Mouse (Mus musculus): ENCODE data around the gene Trpv4. TPM values are rescaled to one million over a fixed set of nuclear protein-coding genes. Genes with fewer than 3 reads are reported as not detected.
A peak's percentile ranks its signal among the peaks of the same experiment; 100 is the strongest.

Trpv4 gene
- total RNA-seq, 2 experiments from 2014 or later = 1.5 to 2.7 TPM

GRCm38 (mm10) chr5:114667228-114667856, 9.1 kb upstream of the Trpv4 start:
- peak; percentile 99 for DNase-seq

DNA sequence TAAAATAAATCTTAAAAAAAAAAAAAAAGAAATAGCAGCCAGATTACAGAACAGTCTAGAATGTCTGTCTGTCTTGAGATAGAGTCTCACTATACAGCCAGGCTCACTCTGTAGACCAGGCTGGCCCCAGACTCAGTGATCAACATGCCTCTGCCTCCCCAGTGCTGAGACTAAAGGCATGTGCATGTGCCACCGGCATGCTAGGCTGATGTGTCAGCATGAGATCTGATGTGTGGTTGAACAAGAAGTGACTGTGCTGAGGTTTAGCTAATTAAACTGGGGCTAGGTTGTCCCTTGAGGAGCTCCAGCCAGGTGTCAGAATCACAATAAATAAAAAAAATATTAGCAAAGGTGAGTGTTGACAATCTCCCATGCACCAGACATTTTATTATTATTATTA, 8.4 kb upstream of the Trpv4 start:
- no peak for DNase-seq

DNA sequence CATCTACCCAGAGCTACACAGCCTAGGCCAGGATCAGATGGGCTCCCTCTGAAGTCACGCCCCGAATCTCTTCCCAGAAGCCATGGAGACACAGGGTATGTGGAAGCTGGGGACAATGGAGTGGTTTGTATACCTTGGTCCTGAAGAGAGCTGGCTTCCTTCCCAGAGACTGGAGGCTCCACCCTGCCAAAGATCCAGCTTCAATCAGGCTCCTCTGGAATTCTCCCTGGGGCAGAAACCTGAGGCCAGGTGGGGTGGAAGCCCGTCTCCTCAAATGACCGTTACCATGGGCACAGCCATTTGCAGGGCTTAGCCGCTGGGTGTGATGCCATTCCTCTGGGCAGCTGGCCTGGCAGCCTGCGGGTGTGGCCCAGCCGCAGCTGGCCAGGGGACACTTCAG, 6.5 kb upstream of the Trpv4 start:
- DNase-seq = no peak

GRCm38 (mm10) chr5:114664139-114664538, 5.9 kb upstream of the Trpv4 start:
- DNase-seq = no peak

DNA sequence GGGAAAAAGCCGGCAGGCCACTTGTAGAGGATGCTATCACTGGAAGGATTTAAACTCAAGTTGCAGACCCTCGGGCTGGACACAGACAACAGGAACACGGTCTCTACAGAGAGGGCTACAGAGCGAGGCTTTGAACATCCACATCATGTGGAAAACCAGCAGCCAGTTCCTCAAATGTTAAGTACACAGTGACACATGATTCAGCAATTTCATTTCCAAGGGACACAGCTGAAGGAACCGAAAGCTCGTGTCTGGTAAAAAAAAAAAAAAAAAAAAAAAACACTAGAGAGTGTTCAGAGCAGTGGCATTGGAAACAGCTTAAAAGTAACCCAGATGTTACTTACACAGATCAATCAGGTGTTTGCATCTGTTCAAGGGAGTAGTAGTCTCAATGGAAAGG, 2.8 kb upstream of the Trpv4 start:
- no peak for DNase-seq

DNA sequence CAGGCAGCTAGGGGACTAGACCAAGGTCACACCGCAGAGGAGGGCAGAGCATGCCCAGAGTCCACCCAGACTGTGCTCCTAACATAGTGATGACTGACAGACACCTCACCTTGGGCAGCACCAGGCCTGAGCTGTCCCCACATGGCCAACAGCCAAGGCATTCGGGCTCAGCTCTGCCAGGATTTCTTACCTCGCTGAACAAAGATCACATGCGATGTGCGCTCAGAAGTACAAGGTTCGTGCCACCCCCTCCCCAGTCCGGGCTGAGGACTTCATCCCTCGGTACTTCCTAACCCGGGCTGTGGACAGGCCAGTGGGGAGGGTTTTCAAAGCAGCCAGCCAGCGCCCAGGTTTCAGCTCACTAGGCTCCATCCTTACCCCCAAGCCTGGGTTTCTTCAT, 795 bp downstream of the Trpv4 start:
- peak; percentile 40 to 53 for DNase-seq

DNA sequence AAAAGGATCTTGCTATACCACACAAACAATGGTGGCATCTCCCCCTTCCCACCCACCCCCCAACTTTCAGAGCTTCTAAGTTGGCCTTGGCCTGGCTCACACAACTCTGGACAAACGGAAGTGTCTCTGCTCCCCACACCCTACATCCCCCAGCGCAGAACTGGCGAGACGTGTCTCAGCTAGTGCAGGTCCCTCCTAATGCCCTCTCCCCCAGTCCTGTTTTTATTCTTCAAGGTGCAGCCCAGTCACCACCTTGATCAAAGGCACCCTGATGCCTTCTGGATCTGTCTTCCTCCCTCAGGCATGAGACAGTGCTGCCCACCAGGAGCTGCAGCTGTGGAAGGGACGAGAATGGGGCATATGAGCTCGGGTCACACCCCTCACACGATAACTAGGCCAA, 1.9 kb downstream of the Trpv4 start:
- DNase-seq = no peak

DNA sequence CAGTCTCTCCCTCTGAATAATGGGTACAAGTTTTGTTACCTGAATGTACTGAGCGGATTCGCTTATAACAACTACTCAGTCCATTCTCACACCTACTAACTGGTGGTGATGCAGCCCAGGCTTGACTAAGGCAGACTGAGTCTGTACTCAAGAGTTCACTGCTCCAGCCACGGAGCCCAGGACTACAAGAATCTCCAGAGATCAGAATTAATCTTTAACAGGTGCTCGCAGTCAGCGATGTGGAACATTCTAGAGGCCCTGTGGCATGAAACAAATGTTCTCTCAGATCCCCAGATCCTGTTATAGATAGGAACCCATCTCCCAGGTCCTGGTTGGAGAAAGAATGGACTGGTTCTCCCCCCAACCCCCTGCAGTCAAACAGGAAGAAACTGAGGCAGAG, 2.5 kb downstream of the Trpv4 start:
- no peak for DNase-seq

DNA sequence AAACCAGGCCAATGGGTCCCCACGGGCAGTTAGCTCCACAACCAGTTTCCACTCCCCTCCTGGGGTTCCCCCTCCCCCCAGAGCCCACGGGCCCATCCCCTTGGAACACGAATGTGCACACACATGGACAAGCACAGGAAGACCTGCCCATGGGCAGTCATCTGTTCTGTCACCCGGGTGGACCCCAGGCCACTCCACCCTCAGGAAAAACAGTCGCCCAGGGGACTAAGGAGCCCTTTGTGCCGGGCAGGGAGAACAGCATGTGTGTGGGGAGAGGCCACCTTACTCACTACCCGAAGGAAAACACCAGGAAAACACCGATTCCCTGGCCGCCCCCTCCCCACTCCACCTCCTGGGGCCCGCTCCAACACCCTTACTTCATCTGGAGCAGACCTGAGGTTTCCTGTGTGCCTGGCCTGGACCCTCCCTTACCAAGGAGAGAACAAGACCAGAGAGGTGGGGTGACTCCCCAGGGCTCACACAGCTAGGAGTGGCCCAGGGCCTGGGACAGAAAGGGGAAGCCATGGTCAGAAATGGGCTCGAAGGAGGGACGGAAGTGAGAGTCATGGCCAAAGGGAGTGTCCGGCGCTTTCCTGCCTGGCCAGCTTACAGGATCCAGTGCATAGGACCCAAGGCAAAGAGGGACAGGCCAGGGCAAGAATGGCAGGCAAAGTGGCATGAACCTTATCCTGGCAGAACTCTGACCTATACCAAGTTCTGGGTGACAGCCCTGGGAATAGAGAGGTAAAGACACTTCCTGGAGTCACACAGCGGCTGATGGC, 4.4 kb downstream of the Trpv4 start:
- DNase-seq = peak in 1 of 2 experiments; percentile 20

DNA sequence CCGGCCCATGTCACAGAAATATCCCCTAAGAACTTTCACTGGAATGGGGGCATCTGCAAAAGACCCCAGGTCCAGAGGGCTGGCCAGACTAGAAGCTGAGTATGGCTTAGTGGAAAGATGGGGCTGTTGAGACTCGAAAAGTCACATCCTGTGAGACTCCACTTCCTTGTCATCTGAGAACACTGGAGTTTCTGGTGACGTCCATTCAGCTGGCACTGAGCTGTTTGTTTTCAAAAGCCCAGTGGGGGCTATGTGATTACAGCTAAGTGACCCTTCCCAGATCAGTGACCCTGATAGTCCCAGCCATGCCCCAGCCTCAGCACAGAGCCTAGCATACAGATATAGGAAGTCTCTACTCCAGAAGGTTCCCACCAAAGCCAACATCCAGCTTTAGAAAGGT, 6.8 kb downstream of the Trpv4 start:
- DNase-seq = no peak

DNA sequence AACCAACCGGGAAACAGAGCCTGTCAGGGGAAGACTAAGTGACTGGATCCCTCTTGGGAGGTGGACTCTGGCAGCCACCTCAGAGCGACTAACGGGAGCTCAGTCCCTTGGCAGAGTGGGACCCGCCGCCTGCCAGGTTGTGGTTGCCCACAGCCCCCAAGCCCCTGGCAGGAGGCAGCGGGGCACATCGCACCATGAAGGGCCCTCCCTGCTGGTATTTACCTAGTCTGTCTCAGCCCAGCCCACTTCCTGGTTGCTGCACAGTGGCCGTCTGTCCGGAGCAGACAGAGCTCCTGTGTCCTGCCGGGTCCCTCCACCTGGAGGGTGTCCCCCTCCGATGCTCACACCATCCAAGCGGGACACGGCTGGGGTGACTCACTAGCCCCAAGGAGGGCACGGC, 7.2 kb downstream of the Trpv4 start:
- DNase-seq = no peak

- DNase-seq = no peak
Measured at GRCm38 (mm10) chr5:114648728-114649311, 9.4 kb downstream of the Trpv4 start.

- peak; percentile 38 to 56 for DNase-seq
Measured at GRCm38 (mm10) chr5:114647211-114647974, 10.8 kb downstream of the Trpv4 start.

DNA sequence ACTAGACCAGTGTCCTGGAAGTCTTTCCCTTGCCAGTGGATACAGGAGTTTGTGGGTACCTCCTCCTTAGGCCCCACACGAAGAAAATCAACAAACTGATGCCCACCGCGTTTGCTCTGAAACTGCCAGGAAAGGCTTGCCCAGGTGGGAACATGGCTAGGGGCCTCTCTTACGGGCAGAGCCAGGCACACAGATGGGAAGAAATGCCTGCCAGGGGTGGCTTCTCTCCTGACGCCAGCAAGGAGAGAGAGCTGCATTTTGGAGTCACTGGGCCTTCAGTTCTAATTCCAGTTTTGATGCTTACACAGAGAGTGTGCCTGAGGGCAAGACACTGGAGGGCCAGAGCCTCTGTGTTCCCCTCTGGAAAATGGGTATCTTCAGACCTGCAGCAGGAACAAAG, 12.3 kb downstream of the Trpv4 start:
- no peak for DNase-seq

GRCm38 (mm10) chr5:114644918-114645317, 13.3 kb downstream of the Trpv4 start:
- no peak for DNase-seq

- no peak for DNase-seq
Measured at GRCm38 (mm10) chr5:114640809-114641208, 17.4 kb downstream of the Trpv4 start.

- DNase-seq = no peak
Measured at GRCm38 (mm10) chr5:114639645-114639957, 18.6 kb downstream of the Trpv4 start.

DNA sequence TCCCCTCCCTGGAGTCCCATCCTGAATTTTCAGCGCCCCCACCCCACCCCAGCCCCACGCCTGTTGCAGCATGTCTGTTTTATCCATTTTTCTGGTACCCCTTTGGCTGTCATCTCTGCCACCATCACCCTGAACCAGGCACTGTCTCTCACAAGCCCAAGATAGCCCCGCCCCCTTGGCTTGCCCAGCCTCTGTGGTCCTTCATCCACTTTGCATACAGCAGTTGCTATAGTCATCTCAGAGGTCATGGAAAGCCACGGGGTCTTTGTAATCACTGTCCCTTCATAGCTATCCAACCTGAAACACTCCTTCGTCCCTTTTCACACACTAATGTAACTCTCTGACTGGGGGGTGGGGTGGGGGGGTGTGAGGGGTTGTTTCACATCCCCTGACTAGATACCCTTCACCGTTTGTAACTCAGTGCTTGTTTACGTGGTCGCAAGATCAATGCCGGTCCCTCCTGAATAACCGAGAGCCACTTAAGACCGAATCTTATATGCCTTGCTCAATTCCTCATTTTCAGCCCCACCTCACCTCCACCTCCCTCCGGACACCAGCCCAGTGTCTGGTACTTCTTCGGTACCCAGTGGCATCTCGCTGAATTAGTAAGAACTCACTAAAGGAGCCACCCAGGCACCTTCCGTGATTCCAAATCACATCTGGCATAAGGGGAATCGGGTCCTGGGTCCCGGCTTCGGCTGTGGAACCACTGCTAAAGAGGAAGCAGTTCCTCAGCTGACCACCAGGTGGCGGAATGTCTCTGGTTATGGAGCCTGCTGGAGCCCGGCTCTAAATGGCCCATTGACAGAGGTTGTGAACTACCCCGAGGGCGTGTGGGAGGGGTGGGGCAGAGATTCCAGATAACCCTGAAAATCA, 19.2 kb downstream of the Trpv4 start:
- DNase-seq = peak; percentile 91 to 92

GRCm38 (mm10) chr5:114636091-114636490, 22.1 kb downstream of the Trpv4 start:
- no peak for DNase-seq

DNA sequence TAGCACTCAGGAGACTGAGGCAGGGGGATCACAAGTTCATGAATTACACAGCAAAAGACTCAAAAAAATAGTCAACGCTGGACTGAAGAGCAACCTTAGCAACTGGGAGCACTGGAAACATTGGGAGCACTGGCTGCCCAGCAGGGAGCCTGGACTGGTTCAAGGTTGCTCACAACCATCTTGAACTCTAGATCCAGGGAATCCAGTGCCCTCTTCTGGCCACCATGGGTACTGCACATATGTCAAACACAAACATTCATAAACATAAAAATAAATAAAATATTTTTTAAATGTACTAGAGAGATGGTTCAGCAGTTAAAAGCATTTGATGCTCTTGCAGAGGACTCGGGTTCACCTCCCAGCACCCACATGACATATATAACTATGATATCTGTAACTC, 26.9 kb downstream of the Trpv4 start:
- peak in 1 of 2 experiments; percentile 47 for DNase-seq

DNA sequence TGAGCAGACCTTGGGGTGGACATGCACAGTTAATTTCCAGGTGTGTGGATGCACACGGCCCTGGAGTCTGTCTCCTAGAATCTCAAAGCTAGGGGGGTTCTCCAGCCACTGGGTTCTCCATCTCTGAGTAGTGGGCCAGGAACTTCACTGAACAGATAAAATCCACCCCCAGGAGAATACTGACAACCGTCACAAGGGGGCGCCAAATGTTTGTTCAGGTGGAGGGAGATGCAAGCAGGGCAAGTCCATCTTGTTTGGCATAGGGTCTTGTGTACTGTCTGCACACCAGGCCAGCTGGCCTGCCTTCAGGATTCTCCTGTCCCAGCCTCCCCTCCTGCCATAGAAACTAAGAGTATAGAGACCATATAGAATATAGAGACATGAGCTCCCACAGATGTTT, 32.6 kb downstream of the Trpv4 start:
- DNase-seq = peak; percentile 67 to 68

DNA sequence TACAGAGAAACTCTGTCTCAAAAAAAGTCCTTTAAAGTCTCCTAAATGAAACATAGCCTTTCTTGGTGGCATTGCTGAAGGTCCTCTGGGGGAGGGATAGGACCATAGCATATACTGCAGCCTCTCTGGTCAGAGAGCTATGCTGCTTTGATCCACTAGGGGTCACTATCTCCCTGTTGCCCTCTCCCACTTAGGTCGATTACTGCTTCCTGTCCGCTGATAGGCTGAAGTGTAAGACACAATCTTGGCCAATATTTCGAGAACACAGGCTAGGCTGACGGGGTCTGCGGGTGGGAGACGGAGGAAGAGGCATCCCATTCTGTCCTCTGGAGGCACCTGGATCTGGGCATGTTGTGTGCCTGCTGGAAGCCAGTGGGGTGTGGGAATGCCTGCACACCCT, 37.9 kb downstream of the Trpv4 start:
- no peak for DNase-seq
